In the genomic region with DNA sequence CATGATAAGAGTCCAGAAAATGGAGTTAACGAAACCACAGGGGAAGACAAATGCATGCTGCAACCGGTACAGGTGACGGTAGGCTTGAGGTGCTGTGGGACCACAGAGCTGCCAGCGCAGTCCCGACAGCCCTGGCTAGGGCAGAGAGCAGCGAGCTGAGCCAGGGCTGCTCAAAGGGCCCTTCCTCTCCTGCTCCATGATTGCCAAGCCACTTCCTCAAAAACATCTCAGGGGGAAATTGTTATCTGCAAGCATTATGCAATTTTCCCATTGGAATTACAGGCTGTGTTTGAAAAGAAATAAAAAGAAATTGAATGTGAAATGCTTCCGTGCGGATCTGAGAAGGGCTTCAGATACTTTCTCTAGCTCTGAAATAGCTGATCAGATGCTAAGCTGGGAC, we compare ENCODE assay signal across 23 mouse cellular contexts.
"Had no signal": no experiment of that assay in that cellular context is flagged by ENCODE, and none has a peak within 500 bp of the region (broad histone marks: within the 10 kb centered on the region; RNA-seq: fewer than 3 reads in every experiment).

No protein-coding gene starts in this region.

- H3K36me3 ChIP-seq: heart, embryonic 12.5 days; hindbrain, embryonic 13.5 days; hindbrain, embryonic 15.5 days; kidney, embryonic 15.5 days; limb, embryonic 13.5 days; limb, embryonic 15.5 days; liver, embryonic 12.5 days had no signal

- H3K27ac ChIP-seq: heart, adult 2 months; hindbrain, embryonic 13.5 days; hindbrain, embryonic 15.5 days; hindbrain, postnatal 0 days; kidney, embryonic 15.5 days; kidney, postnatal 0 days; limb, embryonic 13.5 days; limb, embryonic 15.5 days; liver, embryonic 12.5 days; liver, embryonic 14.5 days had no signal

- H3K9ac ChIP-seq: heart, embryonic 12.5 days; hindbrain, embryonic 13.5 days; hindbrain, embryonic 15.5 days; kidney, embryonic 15.5 days; limb, embryonic 13.5 days; limb, embryonic 15.5 days; liver, embryonic 12.5 days; liver, embryonic 14.5 days had no signal

- H3K27me3 ChIP-seq: heart, embryonic 12.5 days; hindbrain, embryonic 13.5 days; hindbrain, embryonic 15.5 days had no signal

- H3K4me3 ChIP-seq: heart, adult 2 months; heart, embryonic 12.5 days; hindbrain, embryonic 13.5 days; hindbrain, embryonic 15.5 days; kidney, embryonic 15.5 days; limb, embryonic 13.5 days; limb, embryonic 15.5 days; liver, embryonic 12.5 days had no signal

- H3K4me2 ChIP-seq: heart, embryonic 12.5 days; hindbrain, embryonic 13.5 days; hindbrain, embryonic 15.5 days; kidney, embryonic 15.5 days; limb, embryonic 13.5 days; limb, embryonic 15.5 days; liver, embryonic 12.5 days had no signal

- H3K9me3 ChIP-seq: hindbrain, embryonic 13.5 days; hindbrain, embryonic 15.5 days; kidney, embryonic 15.5 days; limb, embryonic 13.5 days; limb, embryonic 15.5 days; liver, embryonic 12.5 days had no signal

- ATAC-seq: hindbrain, postnatal 0 days; intestine, embryonic 16.5 days; liver, embryonic 12.5 days had no signal

- DNase-seq: gastrocnemius, postnatal 14 days; gastrocnemius, postnatal 36 days; heart, postnatal 10 days; kidney, adult 11 months; kidney, adult 2 months; kidney, adult 9 months; kidney, postnatal 14 days; kidney, postnatal 36 days; layer of hippocampus, adult 9-11 months; layer of hippocampus, postnatal 36 days; left cerebral cortex, postnatal 4 days had no signal

- H3K4me1 ChIP-seq: limb, embryonic 13.5 days; limb, embryonic 15.5 days; liver, embryonic 12.5 days had no signal
